Mouse (Mus musculus): Measurements from ENCODE around the gene Sdk1. TPM values are rescaled to one million over a fixed set of nuclear protein-coding genes. Genes with fewer than 3 reads are reported as not detected.

Gene Sdk1
- total RNA-seq, 2 experiments from 2014 or later = not detected

- ATAC-seq (replicated peaks; ENCODE audit: poor library complexity, severe bottlenecking) = no peak
Observed at GRCm38 (mm10) chr5:142073901-142074300, 832.6 kb downstream of the Sdk1 start.

- no peak for ATAC-seq (replicated peaks; ENCODE audit: poor library complexity, severe bottlenecking)
Observed at GRCm38 (mm10) chr5:142074561-142075500, 833.5 kb downstream of the Sdk1 start.

GRCm38 (mm10) chr5:142080661-142081060 is 839.4 kb downstream of the Sdk1 start:
- no peak for ATAC-seq (replicated peaks; ENCODE audit: poor library complexity, severe bottlenecking)

- ATAC-seq (replicated peaks; ENCODE audit: poor library complexity, severe bottlenecking) = no peak
Observed at GRCm38 (mm10) chr5:142081076-142081475, 839.8 kb downstream of the Sdk1 start.

DNA sequence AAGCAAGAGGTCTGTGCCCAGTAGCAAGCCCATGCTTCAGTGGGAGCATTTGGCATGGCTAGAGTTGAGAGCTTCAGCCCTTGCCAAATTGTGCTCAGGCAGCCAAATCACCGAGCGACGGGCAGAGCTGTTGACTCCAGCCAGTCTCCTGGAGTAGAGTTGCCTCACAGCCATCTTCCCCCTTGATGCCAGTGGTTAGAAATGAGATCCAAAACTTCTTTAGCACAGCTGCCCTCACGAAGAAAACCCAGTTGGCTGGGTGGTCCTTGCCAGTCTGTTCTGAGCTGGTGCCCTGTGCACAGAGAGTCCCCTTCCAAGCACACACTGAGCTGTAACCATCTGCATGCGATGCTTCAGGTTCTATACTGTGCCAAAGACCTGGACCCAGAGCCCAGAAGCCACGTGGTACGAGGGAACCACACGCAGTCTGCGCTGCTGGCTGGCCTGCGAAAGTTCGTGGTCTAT is 855.1 kb downstream of the Sdk1 start:
- no peak for ATAC-seq (replicated peaks; ENCODE audit: poor library complexity, severe bottlenecking)

- ATAC-seq (replicated peaks; ENCODE audit: poor library complexity, severe bottlenecking) = no peak
Observed at GRCm38 (mm10) chr5:142100176-142100575, 858.9 kb downstream of the Sdk1 start.

DNA sequence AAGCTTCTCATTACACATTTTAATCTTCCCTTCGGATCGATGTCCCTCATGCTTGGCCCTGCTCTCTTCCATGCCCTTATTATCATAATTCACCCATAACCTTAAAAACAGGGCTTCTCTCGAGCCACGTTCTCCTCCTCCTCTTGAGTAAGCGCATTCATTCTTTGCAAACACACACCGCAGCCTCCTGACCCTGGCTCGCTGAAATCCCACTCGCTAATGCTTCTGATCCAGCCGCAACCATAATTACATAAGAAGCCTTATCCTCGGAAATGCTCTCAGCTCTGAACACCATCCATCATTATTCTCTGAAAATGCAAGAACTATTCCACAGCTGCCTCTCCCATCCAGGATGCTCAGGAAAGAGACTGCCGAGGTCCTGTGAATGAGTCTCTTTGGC is 866.1 kb downstream of the Sdk1 start:
- ATAC-seq (replicated peaks; ENCODE audit: poor library complexity, severe bottlenecking) = no peak

DNA sequence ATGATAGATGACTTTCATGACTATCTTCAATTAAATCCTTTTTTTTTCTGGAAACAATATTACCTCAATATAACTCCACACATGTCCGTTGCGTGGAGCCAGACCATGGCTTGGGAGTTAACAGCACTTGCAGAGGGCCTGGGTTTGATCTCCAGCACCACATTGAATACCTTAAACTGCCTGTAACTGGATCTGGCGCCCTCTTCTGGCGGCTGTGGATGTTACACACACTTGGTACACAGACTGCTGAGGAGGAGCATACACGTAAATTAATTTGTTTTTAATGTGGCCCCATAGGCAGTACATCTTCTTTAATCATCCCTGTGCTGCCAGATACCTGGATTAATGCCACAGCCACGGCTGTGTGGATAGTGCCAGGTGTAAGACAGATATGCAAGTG is 870.7 kb downstream of the Sdk1 start:
- ATAC-seq (replicated peaks; ENCODE audit: poor library complexity, severe bottlenecking) = no peak

DNA sequence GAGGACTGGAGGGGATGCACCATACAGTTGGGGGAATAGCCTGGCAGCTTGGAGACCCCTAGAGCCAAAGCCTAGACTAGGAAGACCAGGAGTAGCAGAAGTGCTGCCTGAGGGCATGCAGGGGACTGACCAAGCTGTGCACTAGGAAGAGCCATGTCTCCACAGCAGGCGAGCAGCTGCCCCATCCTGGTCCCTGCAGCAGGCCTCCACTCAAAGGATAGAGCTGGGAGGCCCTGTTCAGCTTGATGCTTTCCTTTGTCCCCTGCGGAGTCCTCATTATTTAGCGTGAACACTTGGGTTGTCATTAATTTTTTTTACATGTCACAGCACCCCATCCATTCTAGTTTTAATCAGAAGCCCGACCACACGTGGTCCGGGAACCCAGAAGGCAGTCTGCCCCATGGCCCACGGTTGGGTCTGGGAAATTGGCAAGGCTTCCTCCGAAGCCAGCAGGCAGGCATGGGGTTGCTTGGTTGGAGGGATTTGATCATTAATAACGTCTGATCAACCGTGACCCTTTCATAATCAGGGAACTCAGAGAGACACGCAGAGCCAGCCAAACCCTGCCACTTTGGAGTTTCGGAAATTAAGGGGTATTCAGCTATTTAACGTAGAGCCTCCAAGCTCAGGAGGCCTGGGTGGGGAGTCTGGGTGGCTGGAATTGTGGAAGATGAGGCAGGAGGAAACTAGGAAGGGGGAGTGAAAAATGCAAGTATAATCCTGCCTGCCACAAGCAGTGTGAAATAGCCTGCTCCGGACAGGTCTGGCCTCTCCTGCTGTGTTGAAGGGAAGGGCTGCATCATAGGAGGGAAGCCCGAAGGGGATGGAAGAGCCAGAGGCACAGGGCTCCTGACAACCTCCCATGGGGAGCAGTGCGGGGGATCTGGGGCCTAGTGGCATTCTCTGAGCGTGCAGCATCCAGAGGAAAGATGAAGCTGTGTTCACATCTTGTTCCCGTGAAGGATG is 872.2 kb downstream of the Sdk1 start:
- ATAC-seq (replicated peaks; ENCODE audit: poor library complexity, severe bottlenecking) = no peak

- no peak for ATAC-seq (replicated peaks; ENCODE audit: poor library complexity, severe bottlenecking)
Observed at GRCm38 (mm10) chr5:142127779-142128178, 886.5 kb downstream of the Sdk1 start.

DNA sequence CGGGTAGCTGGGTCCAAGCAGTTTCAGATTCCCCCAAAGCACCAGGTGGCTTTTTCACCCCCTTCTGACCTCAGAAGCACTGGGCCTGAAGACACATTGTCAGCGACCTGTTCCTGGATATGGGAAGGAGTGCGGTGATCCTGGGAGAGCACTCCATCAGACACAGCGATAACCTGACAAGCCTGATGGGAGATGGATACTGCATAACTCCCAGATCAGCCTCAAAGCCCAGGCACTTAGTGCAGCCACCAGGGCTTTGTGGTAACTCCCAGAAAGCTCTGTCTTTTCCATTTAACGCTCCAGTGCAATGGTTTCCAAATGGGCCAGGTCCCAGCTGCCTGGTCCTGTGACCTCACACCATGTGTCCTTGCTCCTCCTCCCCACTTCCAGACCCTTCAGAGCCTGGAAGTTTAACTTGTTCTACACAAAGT is 886.9 kb downstream of the Sdk1 start:
- no peak for ATAC-seq (replicated peaks; ENCODE audit: poor library complexity, severe bottlenecking)

GRCm38 (mm10) chr5:142130004-142130403 is 888.7 kb downstream of the Sdk1 start:
- no peak for ATAC-seq (replicated peaks; ENCODE audit: poor library complexity, severe bottlenecking)

DNA sequence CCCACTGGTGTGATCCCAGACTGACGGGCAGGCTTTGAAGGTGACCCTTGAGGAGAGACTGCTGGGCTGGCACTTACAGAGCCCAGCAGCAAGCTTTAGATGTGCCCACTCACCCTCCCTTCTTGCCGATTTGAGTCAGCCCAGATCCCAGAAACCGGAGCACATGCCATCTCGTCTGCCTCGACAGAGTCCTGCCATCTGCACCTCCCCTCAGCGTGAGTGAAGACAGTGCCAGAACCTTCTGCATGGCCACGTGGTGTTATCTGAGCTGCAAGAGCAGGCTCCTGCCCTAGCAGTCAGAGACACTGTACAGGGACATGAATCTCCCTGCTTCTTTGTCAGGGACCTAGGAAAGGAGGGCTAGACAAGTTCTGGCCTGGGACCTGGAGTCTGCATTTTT is 898.7 kb downstream of the Sdk1 start:
- ATAC-seq (replicated peaks; ENCODE audit: poor library complexity, severe bottlenecking) = no peak

DNA sequence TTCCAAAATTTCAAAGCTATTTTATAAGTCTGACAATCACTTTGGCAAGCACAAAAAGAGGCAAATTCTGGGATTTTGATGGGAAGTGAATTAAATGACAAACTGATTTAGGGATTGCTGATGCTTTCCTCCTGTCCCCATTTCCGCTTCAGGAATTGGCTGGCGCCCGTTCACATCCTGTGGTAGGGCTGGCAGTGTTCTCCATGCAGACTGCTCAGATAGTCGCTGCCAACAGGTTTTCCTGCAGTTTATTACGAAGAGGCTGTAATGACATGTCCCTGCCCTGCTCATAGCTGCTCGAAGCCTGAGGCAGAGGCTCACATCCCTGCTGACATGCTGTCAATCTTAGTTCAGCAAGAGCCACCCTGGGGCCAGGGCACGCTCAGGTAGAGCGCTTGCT is 908.3 kb downstream of the Sdk1 start:
- ATAC-seq (replicated peaks; ENCODE audit: poor library complexity, severe bottlenecking) = no peak

GRCm38 (mm10) chr5:142150756-142151155 is 909.5 kb downstream of the Sdk1 start:
- no peak for ATAC-seq (replicated peaks; ENCODE audit: poor library complexity, severe bottlenecking)

- no peak for ATAC-seq (replicated peaks; ENCODE audit: poor library complexity, severe bottlenecking)
Observed at GRCm38 (mm10) chr5:142156868-142157852, 915.9 kb downstream of the Sdk1 start.

- no peak for ATAC-seq (replicated peaks; ENCODE audit: poor library complexity, severe bottlenecking)
Observed at GRCm38 (mm10) chr5:142163483-142163882, 922.2 kb downstream of the Sdk1 start.

- ATAC-seq (replicated peaks; ENCODE audit: poor library complexity, severe bottlenecking) = no peak
Observed at GRCm38 (mm10) chr5:142173636-142174035, 932.3 kb downstream of the Sdk1 start.

GRCm38 (mm10) chr5:142178164-142178563 is 936.9 kb downstream of the Sdk1 start:
- ATAC-seq (replicated peaks; ENCODE audit: poor library complexity, severe bottlenecking) = no peak

GRCm38 (mm10) chr5:142179304-142179703 is 938.0 kb downstream of the Sdk1 start:
- no peak for ATAC-seq (replicated peaks; ENCODE audit: poor library complexity, severe bottlenecking)

Measured in granulocyte monocyte progenitor cell, adult 5-6 weeks (primary cell).